Comparison of ENCODE assay signal across 10 mouse cellular contexts in the genomic region with DNA sequence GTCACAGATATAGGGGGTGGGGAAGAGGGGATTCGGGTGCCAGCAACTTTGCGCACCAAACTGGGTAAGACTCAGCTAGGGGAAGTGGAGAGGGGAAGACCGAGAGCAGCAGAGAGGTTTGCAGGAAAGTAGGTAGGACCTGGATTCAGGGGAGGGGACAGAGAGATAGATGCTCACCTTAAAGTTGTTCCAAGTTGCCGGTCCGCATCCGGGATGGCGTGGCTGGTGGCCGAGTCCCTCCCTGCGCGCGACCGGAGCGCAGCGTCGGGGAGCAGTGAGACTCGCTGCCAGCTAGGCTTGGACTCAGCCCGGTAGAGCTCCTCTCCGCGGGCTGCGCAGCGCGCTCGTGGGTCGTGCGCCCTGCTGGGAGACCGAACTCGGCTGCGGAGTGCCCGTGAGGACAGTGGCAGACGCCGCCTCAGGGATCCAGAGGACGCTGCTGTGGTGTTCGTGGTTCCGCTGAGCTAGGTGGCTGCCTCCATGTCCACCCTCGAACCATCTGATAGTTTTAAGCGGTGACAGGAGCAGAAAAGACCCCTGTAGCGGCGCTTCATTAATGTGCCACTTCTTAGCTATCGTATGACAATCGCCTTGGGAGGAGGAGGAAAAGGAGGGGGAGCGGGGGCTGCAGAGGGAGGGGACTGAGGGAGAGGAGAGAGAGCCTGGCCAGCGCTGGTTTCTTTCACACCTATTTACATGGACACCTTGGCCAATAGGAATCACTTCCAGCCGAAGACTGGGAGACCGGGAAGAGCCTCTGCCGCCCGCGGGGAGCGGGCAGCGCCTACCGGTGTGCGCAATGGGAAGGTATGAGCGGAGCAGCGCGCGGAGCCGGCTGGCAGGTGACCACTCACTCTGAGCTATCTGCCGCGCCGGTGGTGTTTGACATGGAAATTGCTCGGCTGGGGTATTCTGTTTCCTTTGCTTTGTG. TPM values are rescaled to one million over a fixed set of nuclear protein-coding genes. Genes with fewer than 3 reads are reported as not detected.
DNase-seq lines count a peak whose midpoint lies in the region; ATAC-seq and TF ChIP-seq lines count a peak whose summit lies in the region.
"Had no signal": no experiment of that assay in that cellular context is flagged by ENCODE, and none has a peak within 500 bp of the region (broad histone marks: within the 10 kb centered on the region; RNA-seq: fewer than 3 reads in every experiment).

Foxb1 (minus strand) TSS at position 570 of the 931 bp plus-strand sequence.

- WGBS in thymus, adult 2 months: 5% methylated on average over 60 of the region's 60 CpGs
- WGBS in limb, embryonic 15.5 days: under 1% methylated on average over 59 of the region's 60 CpGs

- H3K4me1 ChIP-seq in thymus, adult 2 months (replicated peaks; ENCODE audit: control insufficient read depth, insufficient read depth, low read length): peaks cover 51% of the 10 kb centered on the region
- H3K4me1 ChIP-seq in limb, embryonic 15.5 days: peaks cover 40% of the 10 kb centered on the region

- no peaks in the 10 kb centered on the region for H3K9me3 ChIP-seq in limb, embryonic 15.5 days
- H3K9me3 ChIP-seq: stomach, embryonic 15.5 days had no signal

- no peak within 1 kb of the TSS for H3K9ac ChIP-seq in limb, embryonic 15.5 days
- H3K9ac ChIP-seq: stomach, embryonic 15.5 days had no signal

- ATAC-seq in CD4-positive, CD25-positive, alpha-beta regulatory T cell, adult 4 months: no peak
- no peak for ATAC-seq in limb, embryonic 15.5 days (ENCODE audit: insufficient number of reproducible peaks, low FRiP score, low TSS enrichment, low read depth)

- H3K4me2 ChIP-seq in limb, embryonic 15.5 days: peak within 1 kb of the TSS; percentile 20; the same call in 1 of the 2 replicates
- H3K4me2 ChIP-seq: stomach, embryonic 15.5 days had no signal

- H3K4me3 ChIP-seq in thymus, adult 2 months (ENCODE audit: control insufficient read depth, insufficient read depth, low read length): peak within 1 kb of the TSS; percentile 52
- H3K4me3 ChIP-seq in limb, embryonic 15.5 days: peak within 1 kb of the TSS; percentile 15
- H3K4me3 ChIP-seq: stomach, embryonic 15.5 days had no signal

- H3K27me3 ChIP-seq in thymus, adult 2 months (ENCODE audit: control insufficient read depth, insufficient read depth, low read length): peaks cover 29% of the 10 kb centered on the region
- H3K27me3 ChIP-seq in limb, embryonic 15.5 days: peaks cover 98% of the 10 kb centered on the region

- TF ChIP-seq CTCF in thymus, adult 2 months (IDR thresholded peaks at IDR 0.05; ENCODE audit: borderline replicate concordance, control insufficient read depth, extremely low read depth, insufficient read depth, low read length, poor library complexity): no peak

- H3K36me3 ChIP-seq in thymus, adult 2 months (ENCODE audit: control insufficient read depth, insufficient read depth, low read length): no peaks in the 10 kb centered on the region
- no peaks in the 10 kb centered on the region for H3K36me3 ChIP-seq in limb, embryonic 15.5 days
- H3K36me3 ChIP-seq: stomach, embryonic 15.5 days had no signal

- peak; percentile 3 for DNase-seq in CD4-positive, CD25-positive, alpha-beta regulatory T cell, adult 2 months (ENCODE audit: low read depth, low spot score)
- peak; percentile 35 for DNase-seq in thymus, adult 2 months
- DNase-seq in thymus, postnatal 0 days (ENCODE audit: low spot score): no peak
- no peak for DNase-seq in right cerebral cortex, postnatal 36 days (ENCODE audit: low spot score in 2 of 2)
- DNase-seq in cerebellum, adult 9-11 months: no peak
- no peak for DNase-seq in urinary bladder, postnatal 10 days (ENCODE audit: low spot score)
- DNase-seq: kidney, postnatal 10 days had no signal

- no peak within 1 kb of the TSS for H3K27ac ChIP-seq in thymus, adult 2 months (ENCODE audit: control insufficient read depth, insufficient read depth, low read length)
- no peak within 1 kb of the TSS for H3K27ac ChIP-seq in limb, embryonic 15.5 days
- H3K27ac ChIP-seq: stomach, embryonic 15.5 days had no signal

- no peak for TF ChIP-seq POLR2A in thymus, adult 2 months (IDR thresholded peaks at IDR 0.05; ENCODE audit: control insufficient read depth, extremely low read depth, insufficient read depth, low read length, poor library complexity)

RNA-seq across cellular contexts. Expression of gene Foxb1, which starts in this region (rescaled TPM):
- not detected for polyA plus RNA-seq in CD4-positive, CD25-positive, alpha-beta regulatory T cell, adult 4 months (2017; shearing (Covaris generic))
- polyA plus RNA-seq in thymus, adult 2 months (2012; rRNA removed): 1.0 and 1.7 TPM in 2 replicates
- polyA plus RNA-seq in thymus, postnatal 0 days (2015; fragmentation: Nextera tagmentation; extraction: Ambion mirVana): 0.51 and 0.70 TPM in 2 replicates
- not detected in 2 replicates for polyA plus RNA-seq in limb, embryonic 15.5 days (2015; fragmentation: Nextera tagmentation; extraction: Ambion mirVana)

Comparison
In these comparisons a context has a peak if more than half of its experiments do, and no peak if none do; other contexts are left out.
1. DNase-seq: peak in CD4-positive, CD25-positive, alpha-beta regulatory T cell, adult 2 months (single experiment) and thymus, adult 2 months (single experiment); none in thymus, postnatal 0 days (single experiment), right cerebral cortex, postnatal 36 days (0 of 2), cerebellum, adult 9-11 months (single experiment) and urinary bladder, postnatal 10 days (single experiment).